Mouse (Mus musculus): Measurements from ENCODE around the gene Sdc4.

- TF ChIP-seq CTCF (IDR thresholded peaks at IDR 0.05) (no peak), EP300 (IDR thresholded peaks at IDR 0.05; ENCODE audit: insufficient read depth, low read depth, low read length) (no peak)
Measured at GRCm38 (mm10) chr2:164425401-164425800, 18.3 kb downstream of the Sdc4 start.

Measured in heart, adult 2 months (tissue).